Mouse (Mus musculus) hindbrain, postnatal 0 days (tissue): ENCODE results near the gene Sult2b1. TPM values are rescaled to one million over a fixed set of nuclear protein-coding genes. Genes with fewer than 3 reads are reported as not detected.
A peak's percentile ranks its signal among the peaks of the same experiment; 100 is the strongest.

Experiments
- ATAC-seq: fragments of 200-750 bp; cut with Nextera tagmentation; 2 replicates; pipeline ENCODE4 v1.8.0; 2017; ENCODE audit warnings: mild to moderate bottlenecking, moderate TSS enrichment, moderate library complexity
- DNase-seq: peaks from one replicate; pipeline ENCODE4 v3.0.0-alpha.2; 2015; ENCODE audit warnings: low spot score
- H3K27ac ChIP-seq: fragments of 300-500 bp; sonication (generic); 2 replicates; pipeline ENCODE4 v1.5.1; 2014; ENCODE audit warnings: mild to moderate bottlenecking
- H3K27me3 ChIP-seq: fragments of 300-500 bp; sonication (generic); 2 replicates; pipeline ENCODE4 v1.6.1; 2014; ENCODE audit warnings: low read length, mixed read lengths; ENCODE audit not compliant: insufficient read depth
- H3K36me3 ChIP-seq: fragments of 300-500 bp; sonication (generic); 2 replicates; pipeline ENCODE4 v1.6.1; 2014; ENCODE audit warnings: low read length, mixed read lengths; ENCODE audit not compliant: insufficient read depth
- H3K4me1 ChIP-seq: fragments of 300-500 bp; sonication (generic); 2 replicates; pipeline ENCODE4 v1.6.1; 2014; ENCODE audit warnings: antibody characterized with exemption, low read length, mixed read lengths; ENCODE audit not compliant: insufficient read depth
- H3K4me2 ChIP-seq: fragments of 300-500 bp; sonication (generic); 2 replicates; pipeline ENCODE4 v1.6.1; 2014; ENCODE audit warnings: low read depth, mild to moderate bottlenecking, low read length, moderate library complexity, mixed read lengths
- H3K4me3 ChIP-seq: fragments of 300-500 bp; sonication (generic); 2 replicates; pipeline ENCODE4 v1.5.1; 2014; ENCODE audit warnings: low read length
- H3K9ac ChIP-seq: fragments of 300-500 bp; sonication (generic); replicated peaks from 2 replicates; pipeline ENCODE4 v1.6.1; 2014; ENCODE audit warnings: mild to moderate bottlenecking, low read length, moderate library complexity, mixed read lengths
- H3K9me3 ChIP-seq: fragments of 300-500 bp; sonication (generic); 2 replicates; pipeline ENCODE4 v1.6.1; 2016; ENCODE audit warnings: low read length, mixed read lengths
- CTCF ChIP-seq: IDR thresholded peaks from 2 replicates; pipeline ENCODE4 v1.5.1; 2016; ENCODE audit warnings: antibody characterized with exemption, control low read depth, low read depth
- WGBS: fragments of 180-500 bp; shearing (Covaris S2); extraction: QIAGEN DNeasy Blood & Tissue Kit; methylation state at CpG from one replicate; pipeline ENCODE4 v1.1.7; 2014; 5-methylcytosine and 5-hydroxymethylcytosine counted together
- polyA plus RNA-seq: library from polyadenylated mRNA; unstranded; fragments of >200 nt; fragmentation: Nextera tagmentation; extraction: Ambion mirVana; gene quantifications from 2 replicates; pipeline ENCODE4 v1.2.1, GENCODE M21; 2015
- total RNA-seq: library from RNA; depleted of rRNA; stranded (reverse); fragments of >200 nt; gene quantifications from 2 replicates; pipeline ENCODE4 v1.2.3, GENCODE M21; 2014

The Sult2b1 gene
- total and polyA plus RNA-seq, 2 experiments from 2014 or later, result 4.7 to 5.7 TPM

- 94% methylated on average over 20 of the region's 20 CpGs for WGBS
- Histone ChIP-seq H3K9ac (no peak overlapping the region), H3K27me3 (no peaks in the 10 kb centered on the region), H3K27ac (peak overlapping the region; percentile 41; the same call in 1 of the 2 replicates), H3K4me2 (no peak overlapping the region), H3K9me3 (no peaks in the 10 kb centered on the region), H3K4me1 (peaks cover 32% of the 10 kb centered on the region), H3K36me3 (peaks cover 27% of the 10 kb centered on the region), H3K4me3 (no peak overlapping the region)
- no peak for TF ChIP-seq CTCF
- DNase-seq, result no peak
- no peak for ATAC-seq
These were observed 73.8 kb downstream of the Sult2b1 start for GRCm38 (mm10) chr7:45710477-45711191.

- WGBS, result 54% methylated on average over 14 of the region's 14 CpGs
- Histone ChIP-seq H3K9me3 (no peaks in the 10 kb centered on the region), H3K36me3 (peaks cover 27% of the 10 kb centered on the region), H3K27me3 (no peaks in the 10 kb centered on the region), H3K27ac (peak overlapping the region; percentile 41), H3K4me2 (0 out of 2 replicates have a peak overlapping the region, but pooled peaks have one; percentile 5), H3K4me3 (no peak overlapping the region), H3K4me1 (peaks cover 33% of the 10 kb centered on the region), H3K9ac (no peak overlapping the region)
- ATAC-seq, result no peak
- TF ChIP-seq CTCF, result no peak
- no peak for DNase-seq
These were observed 74.7 kb downstream of the Sult2b1 start for GRCm38 (mm10) chr7:45709677-45710355.

GRCm38 (mm10) chr7:45709036-45709435 lies 75.4 kb downstream of the Sult2b1 start:
- ATAC-seq (no peak), DNase-seq (peak; percentile 73)
- H3K4me1 ChIP-seq, result peaks cover 33% of the 10 kb centered on the region

GRCm38 (mm10) chr7:45708221-45708761 lies 76.2 kb downstream of the Sult2b1 start:
- peak overlapping the region; percentile 82 for H3K27ac ChIP-seq

More at GRCm38 (mm10) chr7:45709036-45709435, 75.4 kb downstream of the Sult2b1 start:
- peaks cover 27% of the 10 kb centered on the region for H3K36me3 ChIP-seq
- TF ChIP-seq CTCF, result no peak
- H3K27ac ChIP-seq, result peak overlapping the region; percentile 41; the same call in 1 of the 2 replicates
- H3K9ac ChIP-seq, result no peak overlapping the region
- H3K4me2 ChIP-seq, result 0 out of 2 replicates have a peak overlapping the region, but pooled peaks have one; percentile 5
- no peaks in the 10 kb centered on the region for H3K27me3 ChIP-seq
- no peak overlapping the region for H3K4me3 ChIP-seq
- H3K9me3 ChIP-seq, result no peaks in the 10 kb centered on the region
- WGBS, result 26% methylated on average over 6 of the region's 6 CpGs

GRCm38 (mm10) chr7:45707375-45707967 lies 77.0 kb downstream of the Sult2b1 start:
- DNase-seq, result peak; percentile 94
- H3K27me3 ChIP-seq, result no peaks in the 10 kb centered on the region
- TF ChIP-seq CTCF, result no peak
- WGBS, result under 1% methylated on average over 27 of the region's 27 CpGs
- H3K9ac ChIP-seq, result peak overlapping the region; percentile 9
- H3K4me2 ChIP-seq, result peak overlapping the region; percentile 90
- H3K4me3 ChIP-seq, result peak overlapping the region; percentile 49
- H3K4me1 ChIP-seq, result peaks cover 42% of the 10 kb centered on the region
- H3K9me3 ChIP-seq, result no peaks in the 10 kb centered on the region
- peak overlapping the region; percentile 82 for H3K27ac ChIP-seq
- peak; percentile 16 for ATAC-seq
- peaks cover 17% of the 10 kb centered on the region for H3K36me3 ChIP-seq

More at GRCm38 (mm10) chr7:45708221-45708761, 76.2 kb downstream of the Sult2b1 start:
- H3K4me2 ChIP-seq, result peak overlapping the region; percentile 90
- no peak for TF ChIP-seq CTCF
- H3K9ac ChIP-seq, result no peak overlapping the region
- ATAC-seq (no peak), DNase-seq (no peak)
- H3K27me3 ChIP-seq, result no peaks in the 10 kb centered on the region
- H3K9me3 ChIP-seq, result no peaks in the 10 kb centered on the region
- peaks cover 26% of the 10 kb centered on the region for H3K36me3 ChIP-seq
- 56% methylated on average over 13 of the region's 13 CpGs for WGBS
- H3K4me1 ChIP-seq, result peaks cover 39% of the 10 kb centered on the region
- no peak overlapping the region for H3K4me3 ChIP-seq

GRCm38 (mm10) chr7:45706721-45707241 lies 77.7 kb downstream of the Sult2b1 start:
- ATAC-seq, result no peak; the same call in 1 of the 2 replicates
- peak; percentile 91 for DNase-seq
- no peaks in the 10 kb centered on the region for H3K27me3 ChIP-seq
- no peaks in the 10 kb centered on the region for H3K9me3 ChIP-seq
- under 1% methylated on average over 41 of the region's 45 CpGs for WGBS
- H3K4me2 ChIP-seq, result peak overlapping the region; percentile 90
- H3K36me3 ChIP-seq, result peaks cover 10% of the 10 kb centered on the region
- H3K4me1 ChIP-seq, result peaks cover 42% of the 10 kb centered on the region
- no peak for TF ChIP-seq CTCF
- H3K9ac ChIP-seq, result peak overlapping the region; percentile 63
- H3K4me3 ChIP-seq, result peak overlapping the region; percentile 49
- peak overlapping the region; percentile 82 for H3K27ac ChIP-seq
